ENCODE assay signal across 23 mouse cellular contexts in the genomic region with DNA sequence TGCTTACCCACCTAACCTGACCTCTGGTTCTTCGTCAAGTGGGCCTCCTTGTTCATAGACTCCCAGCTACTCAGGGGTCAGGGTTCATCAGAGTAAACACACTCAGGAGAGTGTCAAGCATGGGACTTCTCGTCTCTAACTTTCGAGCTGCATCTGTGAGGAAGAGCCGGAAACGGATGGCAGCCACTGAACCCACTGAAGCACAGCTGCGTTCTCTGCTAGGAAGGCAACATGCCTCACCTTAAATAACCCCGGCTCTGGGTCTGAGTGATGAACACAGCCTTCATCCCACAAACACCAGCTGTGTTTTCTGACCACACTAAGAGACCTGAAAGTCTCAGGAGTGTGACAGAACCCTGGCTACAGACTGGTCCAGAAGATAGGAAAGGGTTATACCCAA. TPM values are rescaled to one million over a fixed set of nuclear protein-coding genes. Genes with fewer than 3 reads are reported as not detected.
A peak's percentile ranks its signal among the peaks of the same experiment; 100 is the strongest.
DNase-seq lines count a peak whose midpoint lies in the region; ATAC-seq and TF ChIP-seq lines count a peak whose summit lies in the region.
"Had no signal": no experiment of that assay in that cellular context is flagged by ENCODE, and none has a peak within 500 bp of the region (broad histone marks: within the 10 kb centered on the region; RNA-seq: fewer than 3 reads in every experiment).

No protein-coding gene starts in this region.

- no peaks in the 10 kb centered on the region for H3K9me3 ChIP-seq in CH12.LX (replicated peaks; ENCODE audit: low read length)
- H3K9me3 ChIP-seq in lung, postnatal 0 days (ENCODE audit: low read length): no peaks in the 10 kb centered on the region
- H3K9me3 ChIP-seq: G1E; limb, embryonic 10.5 days; liver, embryonic 13.5 days had no signal

- ATAC-seq in megakaryocyte-erythroid progenitor cell, adult 5-6 weeks (replicated peaks; ENCODE audit: low FRiP score, low TSS enrichment, poor library complexity, severe bottlenecking): 0 out of 2 replicates have a peak, but pooled peaks have one; percentile 22
- no peak for ATAC-seq in lung, postnatal 0 days
- ATAC-seq: forebrain, embryonic 14.5 days had no signal

- in situ Hi-C loops in CH12.LX (cut with MboI; ENCODE audit: low pct_ligation_motif_present, low pct_unique_long_range_greater_than_20kb, low sequenced_read_pairs): loop anchor here (25.0 kb wide), 1 partner anchor 277 kb away; no protein-coding TSS in a partner anchor

- no peak for TF ChIP-seq RAD21 in CH12.LX (IDR thresholded peaks at IDR 0.05; ENCODE audit: low read depth, low read length)

- H3K36me3 ChIP-seq in CH12.LX (replicated peaks in 1 of 2; ENCODE audit: control insufficient read depth in 1 of 2, insufficient read depth in 1 of 2, low read length in 1 of 2): no peaks in the 10 kb centered on the region
- no peaks in the 10 kb centered on the region for H3K36me3 ChIP-seq in lung, postnatal 0 days (ENCODE audit: insufficient read depth, low read length)
- H3K36me3 ChIP-seq: G1E; limb, embryonic 10.5 days; liver, embryonic 13.5 days had no signal

- no peak overlapping the region for H3K27ac ChIP-seq in CH12.LX (ENCODE audit: insufficient read depth, low read depth)
- H3K27ac ChIP-seq in lung, postnatal 0 days (ENCODE audit: low read length): no peak overlapping the region
- H3K27ac ChIP-seq: hindbrain, embryonic 14.5 days; limb, embryonic 10.5 days; liver, embryonic 13.5 days had no signal

- H3K27me3 ChIP-seq in CH12.LX (replicated peaks): peaks cover 7% of the 10 kb centered on the region
- H3K27me3 ChIP-seq in lung, postnatal 0 days (replicated peaks; ENCODE audit: insufficient read depth, low read length): no peaks in the 10 kb centered on the region
- H3K27me3 ChIP-seq: liver, embryonic 13.5 days had no signal

- H3K9ac ChIP-seq in CH12.LX (ENCODE audit: insufficient read depth, low read depth): no peak overlapping the region
- no peak overlapping the region for H3K9ac ChIP-seq in lung, postnatal 0 days (replicated peaks; ENCODE audit: low read depth)
- H3K9ac ChIP-seq: hindbrain, embryonic 14.5 days; liver, embryonic 13.5 days had no signal

- peak; percentile 44 for DNase-seq in CD4-positive helper T cell, adult 2 months (ENCODE audit: low read depth, low spot score)
- DNase-seq in CH12.LX (ENCODE audit: extremely low read depth): peak; percentile 17
- DNase-seq in thymus, postnatal 10 days (ENCODE audit: low spot score in 2 of 2): peak; percentile 79 to 80
- no peak for DNase-seq in lung, postnatal 0 days (ENCODE audit: low spot score)
- no peak for DNase-seq in embryo, embryonic 9.5 days (ENCODE audit: extremely low spot score)
- no peak for DNase-seq in kidney, postnatal 4 days
- DNase-seq: adrenal gland, postnatal 25 days; cerebellum, adult 9-11 months; embryo, embryonic 11 days; heart, adult 18-20 months; heart, postnatal 10 days; kidney, adult 18-20 months; kidney, postnatal 36 days; layer of hippocampus, postnatal 36 days; liver, embryonic 13.5 days; lung, postnatal 14 days; midbrain, embryonic 14.5 days; right cerebral cortex, postnatal 4 days had no signal

- peaks cover 0 to 11% of the 10 kb centered on the region in 2 experiments; a peak in 2 of 4 replicates for H3K4me1 ChIP-seq in CH12.LX (ENCODE audit: control insufficient read depth in 1 of 2, insufficient read depth in 2 of 2)
- no peaks in the 10 kb centered on the region for H3K4me1 ChIP-seq in lung, postnatal 0 days (ENCODE audit: insufficient read depth, low read depth, low read length)
- H3K4me1 ChIP-seq: limb, embryonic 10.5 days; liver, embryonic 13.5 days had no signal

- 60% methylated on average over 7 of the region's 7 CpGs for WGBS in lung, postnatal 0 days

- peak; percentile 36; the same call in 1 of the 2 replicates for TF ChIP-seq EP300 in CH12.LX (IDR thresholded peaks at IDR 0.05; ENCODE audit: low read length)
- no peak for TF ChIP-seq EP300 in lung, postnatal 0 days (IDR thresholded peaks at IDR 0.05)

- TF ChIP-seq POLR2A in CH12.LX (IDR thresholded peaks at IDR 0.05; ENCODE audit: low read depth, low read length): no peak

- no peaks in the 10 kb centered on the region for H3K79me2 ChIP-seq in CH12.LX (replicated peaks; ENCODE audit: control insufficient read depth, extremely low read depth, insufficient read depth, poor library complexity, severe bottlenecking)

- dilution Hi-C loops in CH12.LX (cut with MboI; ENCODE audit: extremely low pct_ligation_motif_present, extremely low pct_unique_long_range_greater_than_20kb, low sequenced_read_pairs): no loop called here

- TF ChIP-seq CTCF in CH12.LX (conservative IDR thresholded peaks at IDR 0.05 in 1 of 2, IDR thresholded peaks at IDR 0.05 in 1 of 2; ENCODE audit: low read depth in 2 of 2, low read length in 2 of 2): no peak
- no peak for TF ChIP-seq CTCF in lung, postnatal 0 days (IDR thresholded peaks at IDR 0.05)

- peak overlapping the region; percentile 27; the same call in 1 of the 2 replicates for H3K4me2 ChIP-seq in CH12.LX (ENCODE audit: insufficient read depth, low read depth, poor library complexity, severe bottlenecking)
- no peak overlapping the region for H3K4me2 ChIP-seq in lung, postnatal 0 days (replicated peaks; ENCODE audit: low read depth, low read length)
- H3K4me2 ChIP-seq: hindbrain, embryonic 14.5 days; liver, embryonic 13.5 days had no signal

- no peak overlapping the region for H3K4me3 ChIP-seq in CH12.LX (replicated peaks in 1 of 3; ENCODE audit: low read depth in 2 of 3, low read length in 2 of 3, poor library complexity in 1 of 3)
- H3K4me3 ChIP-seq in lung, postnatal 0 days (ENCODE audit: low read depth, low read length): no peak overlapping the region
- H3K4me3 ChIP-seq: limb, embryonic 10.5 days; liver, embryonic 13.5 days had no signal

TF ChIP-seq in CH12.LX, 34 proteins besides CTCF, POLR2A, EP300 and RAD21:
- TF ChIP-seq IRF4 (IDR thresholded peaks at IDR 0.05; ENCODE audit: low read depth, low read length) (0 out of 2 replicates have a peak, but pooled peaks have one; percentile 9), USF2 (conservative IDR thresholded peaks at IDR 0.05; ENCODE audit: low read depth, low read length) (no peak), JUN (IDR thresholded peaks at IDR 0.05; ENCODE audit: insufficient read depth, low read depth, low read length) (no peak), ELF1 (IDR thresholded peaks at IDR 0.05; ENCODE audit: low read depth, low read length) (no peak), MAZ (IDR thresholded peaks at IDR 0.05; ENCODE audit: low read depth, low read length) (no peak), MYC (IDR thresholded peaks at IDR 0.05; ENCODE audit: low read depth, low read length) (0 out of 2 replicates have a peak, but pooled peaks have one; percentile 22), ETS1 (conservative IDR thresholded peaks at IDR 0.05; ENCODE audit: low read depth, low read length) (peak; percentile 43), POLR2AphosphoS2 (IDR thresholded peaks at IDR 0.05; ENCODE audit: low read depth, low read length) (no peak), HCFC1 (IDR thresholded peaks at IDR 0.05; ENCODE audit: low read depth, low read length) (no peak), BHLHE40 (IDR thresholded peaks at IDR 0.05; ENCODE audit: low read depth, low read length) (no peak), SIN3A (IDR thresholded peaks at IDR 0.05; ENCODE audit: low read length) (0 out of 2 replicates have a peak, but pooled peaks have one; percentile 26), TCF12 (IDR thresholded peaks at IDR 0.05; ENCODE audit: low read depth, low read length) (peak; percentile 73; the same call in 1 of the 2 replicates), ZKSCAN1 (IDR thresholded peaks at IDR 0.05; ENCODE audit: borderline replicate concordance, low read depth, low read length) (no peak), ZC3H11A (IDR thresholded peaks at IDR 0.05; ENCODE audit: low read depth, low read length) (no peak), JUND (conservative IDR thresholded peaks at IDR 0.05; ENCODE audit: low read depth, low read length) (no peak), MEF2A (IDR thresholded peaks at IDR 0.05; ENCODE audit: borderline replicate concordance, low read depth, low read length) (0 out of 2 replicates have a peak, but pooled peaks have one; percentile 14), UBTF (IDR thresholded peaks at IDR 0.05; ENCODE audit: low read depth, low read length) (no peak)
TF ChIP-seq in CH12.LX: peak in this region for 6.

RNA-seq across cellular contexts. Expression of gene Dntt, which starts 10.0 kb away (rescaled TPM):
- total RNA-seq in CH12.LX (2012; rRNA removed) (0.13 TPM in 1 of 2 replicates, not detected in the other), CH12.LX (2014; rRNA removed) (not detected in 2 replicates)
- polyA plus RNA-seq in CH12.LX (2012; ENCODE audit: insufficient read length, low read depth): not detected in 2 replicates
- 3.4 and 40.7 TPM in 2 replicates for total RNA-seq in megakaryocyte-erythroid progenitor cell, adult 5-6 weeks (2014; fragmentation: Nextera tagmentation)
- total RNA-seq in megakaryocyte-erythroid progenitor cell, adult 5-6 weeks (2017): 10.3 and 10.6 TPM in 2 replicates
- polyA plus RNA-seq in lung, postnatal 0 days (2015; fragmentation: Nextera tagmentation; extraction: Ambion mirVana): not detected in 2 replicates
- total RNA-seq: adrenal gland, postnatal 25 days; G1E; heart, adult 18-20 months; layer of hippocampus, postnatal 36 days had no signal
- polyA plus RNA-seq: G1E; limb, embryonic 10.5 days had no signal

RNA-seq across cellular contexts. Expression of gene Opalin, which starts 37.8 kb away (rescaled TPM):
- total RNA-seq in CH12.LX (2012; rRNA removed) (not detected in 2 replicates), CH12.LX (2014; rRNA removed) (not detected in 2 replicates)
- polyA plus RNA-seq in CH12.LX (2012; ENCODE audit: insufficient read length, low read depth): not detected in 2 replicates
- total RNA-seq in megakaryocyte-erythroid progenitor cell, adult 5-6 weeks (2014; fragmentation: Nextera tagmentation): not detected in 2 replicates
- total RNA-seq in megakaryocyte-erythroid progenitor cell, adult 5-6 weeks (2017): not detected in 2 replicates
- polyA plus RNA-seq in lung, postnatal 0 days (2015; fragmentation: Nextera tagmentation; extraction: Ambion mirVana): 0.08 TPM in 1 of 2 replicates, not detected in the other
- total RNA-seq: adrenal gland, postnatal 25 days; heart, adult 18-20 months; heart, postnatal 10 days had no signal
- polyA plus RNA-seq: forebrain, embryonic 14.5 days; G1E; hindbrain, embryonic 14.5 days; limb, embryonic 10.5 days; liver, embryonic 13.5 days; midbrain, embryonic 14.5 days had no signal

RNA-seq across cellular contexts. Expression of gene Blnk, which starts 44.8 kb away (rescaled TPM):
- total RNA-seq in CH12.LX (2012; rRNA removed) (86.8 and 142 TPM in 2 replicates), CH12.LX (2014; rRNA removed) (101 and 108 TPM in 2 replicates)
- 259 and 284 TPM in 2 replicates for polyA plus RNA-seq in CH12.LX (2012; ENCODE audit: insufficient read length, low read depth)
- total RNA-seq in megakaryocyte-erythroid progenitor cell, adult 5-6 weeks (2014; fragmentation: Nextera tagmentation): 0.89 and 26.4 TPM in 2 replicates
- total RNA-seq in megakaryocyte-erythroid progenitor cell, adult 5-6 weeks (2017): 0.65 and 0.75 TPM in 2 replicates
- polyA plus RNA-seq in lung, postnatal 0 days (2015; fragmentation: Nextera tagmentation; extraction: Ambion mirVana): 0.58 TPM in 2 replicates

Comparison
In these comparisons a context has a peak if more than half of its experiments do, and no peak if none do; other contexts are left out.
1. DNase-seq: peak in CD4-positive helper T cell, adult 2 months (single experiment), CH12.LX (single experiment) and thymus, postnatal 10 days (2 of 2); none in lung, postnatal 0 days (single experiment), embryo, embryonic 9.5 days (single experiment) and kidney, postnatal 4 days (0 of 2).